Mouse (Mus musculus) hematopoietic stem cell, adult 5-6 weeks (primary cell): ENCODE data around the gene Card6. TPM values are rescaled to one million over a fixed set of nuclear protein-coding genes. Genes with fewer than 3 reads are reported as not detected.
"Not testable (repeated sequence)": the region's sequence is repeated elsewhere in the genome, so short reads cannot be mapped to it uniquely, and the experiment has no call there.

ENCODE experiments used
- ATAC-seq, 2 experiments: fragments of 125-278 bp in 1 of 2; replicated peaks in 1 of 2; 2 replicates each; pipeline ENCODE4 v1.8.0; 2016 to 2017; ENCODE audit warnings: inconsistent platforms in 2 of 2, mild to moderate bottlenecking in 2 of 2, moderate number of reproducible peaks in 2 of 2, low read depth in 1 of 2, moderate TSS enrichment in 1 of 2; ENCODE audit not compliant: low FRiP score in 2 of 2, poor library complexity in 2 of 2, severe bottlenecking in 2 of 2, insufficient read depth in 1 of 2, low TSS enrichment in 1 of 2
- total RNA-seq: library from RNA; stranded (forward); fragments of 172-1452, 232-1000 nt; gene quantifications from 2 replicates; pipeline ENCODE4 v1.2.3, GENCODE M21; 2017

Gene Card6
- total RNA-seq, 1 experiment from 2014 or later, result 2.1 TPM

GRCm38 (mm10) chr15:5134945-5135483 lies 26.7 kb upstream of the Card6 start:
- no peak for ATAC-seq

GRCm38 (mm10) chr15:5134179-5134578 lies 25.8 kb upstream of the Card6 start:
- no peak for ATAC-seq

GRCm38 (mm10) chr15:5133301-5133700 lies 25.0 kb upstream of the Card6 start:
- no peak for ATAC-seq

- ATAC-seq, result not testable (repeated sequence)
Measured at GRCm38 (mm10) chr15:5130887-5131668, 22.7 kb upstream of the Card6 start.

- ATAC-seq, result 0 out of 4 replicates have a peak, but pooled peaks of 1 of the 2 experiments have one; percentile 38
Measured at GRCm38 (mm10) chr15:5129111-5129805, 20.9 kb upstream of the Card6 start.

- ATAC-seq, result peak; percentile 42 to 68; a peak in 3 of 4 replicates
Measured at GRCm38 (mm10) chr15:5128176-5128940, 20.0 kb upstream of the Card6 start.

- ATAC-seq, result no peak
Measured at GRCm38 (mm10) chr15:5127487-5127886, 19.1 kb upstream of the Card6 start.

GRCm38 (mm10) chr15:5126456-5126855 lies 18.1 kb upstream of the Card6 start:
- no peak for ATAC-seq

- no peak for ATAC-seq
Measured at GRCm38 (mm10) chr15:5121535-5122313, 13.4 kb upstream of the Card6 start.

- no peak for ATAC-seq
Measured at GRCm38 (mm10) chr15:5119707-5120106, 11.4 kb upstream of the Card6 start.

- no peak for ATAC-seq
Measured at GRCm38 (mm10) chr15:5119192-5119591, 10.9 kb upstream of the Card6 start.

GRCm38 (mm10) chr15:5118626-5119025 lies 10.3 kb upstream of the Card6 start:
- no peak for ATAC-seq

GRCm38 (mm10) chr15:5117031-5117601 lies 8.8 kb upstream of the Card6 start:
- ATAC-seq, result peak; percentile 6 to 31; a peak in 3 of 4 replicates

GRCm38 (mm10) chr15:5116270-5117030 lies 8.1 kb upstream of the Card6 start, which contains the start of gene Rpl37:
Gene Rpl37, plus strand, starts transcription at chr15:5116645.
- peak; percentile 96 for ATAC-seq

- ATAC-seq, result no peak
Measured at GRCm38 (mm10) chr15:5115173-5115572, 6.8 kb upstream of the Card6 start.

GRCm38 (mm10) chr15:5112651-5113050 lies 4.3 kb upstream of the Card6 start:
- ATAC-seq, result no peak
